Mouse (Mus musculus) liver, postnatal 0 days (tissue): ENCODE data around the gene Slc35c2.

Source experiments
- CTCF ChIP-seq: sonication (generic); IDR thresholded peaks from 2 replicates; pipeline ENCODE4 v1.5.1; 2016; ENCODE audit warnings: antibody characterized with exemption, low read depth
- EP300 ChIP-seq: IDR thresholded peaks from 2 replicates; pipeline ENCODE4 v1.6.1; 2016; ENCODE audit warnings: antibody characterized with exemption, low read depth, mild to moderate bottlenecking

DNA sequence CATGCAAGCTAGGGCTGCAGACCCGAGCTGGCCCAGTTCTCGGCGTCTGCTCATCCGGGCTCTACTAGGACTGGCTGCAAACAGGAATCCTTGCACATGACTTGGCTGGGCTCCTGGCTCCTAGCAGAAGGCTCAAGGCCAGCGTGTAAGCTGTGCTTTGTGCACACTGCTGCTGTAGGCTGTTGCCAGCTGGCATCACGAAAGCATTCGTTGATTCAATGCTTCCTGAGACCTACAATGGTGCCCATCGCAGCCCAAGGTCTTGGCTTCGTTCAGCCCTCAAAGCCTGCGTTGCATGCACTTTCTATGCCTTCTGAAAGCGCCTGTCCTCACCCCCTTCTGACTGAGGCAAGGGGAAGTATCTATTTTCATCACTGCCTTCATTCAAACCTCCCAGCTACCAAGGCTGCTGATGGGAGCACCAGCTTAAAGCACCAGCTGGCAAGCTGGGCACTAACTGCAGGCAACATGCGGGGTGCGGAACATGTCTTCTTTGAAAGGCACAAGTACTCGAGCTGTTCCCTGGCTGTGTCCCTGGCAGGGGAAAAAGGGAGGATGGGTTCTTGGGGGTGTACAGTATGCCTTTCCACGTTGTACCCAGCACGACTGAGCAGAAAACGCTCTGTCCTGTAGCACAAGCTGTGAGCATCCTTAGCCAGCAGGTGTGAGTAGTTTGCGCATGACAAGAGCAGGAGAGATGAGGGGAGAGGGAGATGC lies 804 bp upstream of the Slc35c2 start:
- TF ChIP-seq EP300 = no peak
- TF ChIP-seq CTCF = no peak
